Comparison of ENCODE assay signal across 13 mouse cellular contexts in the genomic region with DNA sequence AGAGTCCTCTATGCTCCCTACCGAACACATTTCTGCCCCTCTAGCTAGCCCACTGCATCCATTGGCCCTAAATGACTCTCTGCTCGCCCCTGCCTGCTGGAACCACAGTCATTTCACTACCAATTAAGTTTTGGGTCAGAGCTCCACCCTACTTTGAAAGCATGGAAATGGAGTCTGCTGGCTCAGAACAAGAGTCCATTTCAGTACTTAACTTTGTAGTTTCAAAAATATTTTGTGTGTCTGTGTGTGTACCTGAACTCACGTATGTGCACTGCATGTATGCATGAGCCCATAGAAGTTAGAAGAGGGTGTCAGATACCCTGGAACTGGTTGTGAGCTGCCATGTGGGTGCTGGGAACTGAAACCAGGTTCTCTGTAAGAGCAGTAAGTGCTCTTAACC.
"Had no signal": no experiment of that assay in that cellular context is flagged by ENCODE, and none has a peak within 500 bp of the region (broad histone marks: within the 10 kb centered on the region; RNA-seq: fewer than 3 reads in every experiment).

No protein-coding gene starts in this region.

- H3K27me3 ChIP-seq: limb, embryonic 12.5 days; liver, embryonic 13.5 days; lung, embryonic 15.5 days; neural tube, embryonic 13.5 days had no signal

- H3K36me3 ChIP-seq: lung, embryonic 15.5 days; neural tube, embryonic 13.5 days had no signal

- H3K27ac ChIP-seq: layer of hippocampus, adult 2 months; limb, embryonic 12.5 days; liver, embryonic 13.5 days; lung, embryonic 15.5 days; neural tube, embryonic 13.5 days had no signal

- H3K9ac ChIP-seq: limb, embryonic 12.5 days; liver, embryonic 13.5 days; liver, postnatal 0 days; lung, embryonic 15.5 days; neural tube, embryonic 13.5 days had no signal

- DNase-seq: kidney, postnatal 10 days; kidney, postnatal 4 days; liver; liver, embryonic 13.5 days; liver, postnatal 0 days; midbrain, embryonic 14.5 days; right cerebral cortex, postnatal 14 days; thymus, postnatal 36 days had no signal

- H3K9me3 ChIP-seq: limb, embryonic 12.5 days; liver, embryonic 13.5 days; lung, embryonic 15.5 days; neural tube, embryonic 13.5 days had no signal

- H3K4me3 ChIP-seq: layer of hippocampus, adult 2 months; limb, embryonic 12.5 days; liver, embryonic 13.5 days; lung, embryonic 15.5 days; myocyte; neural tube, embryonic 13.5 days had no signal
